In genomic region chr13:78183004-78183403, GRCm38 (mm10) we compare ENCODE assay signal across 15 mouse cellular contexts. TPM values are rescaled to one million over a fixed set of nuclear protein-coding genes. Genes with fewer than 3 reads are reported as not detected.
A peak's percentile ranks its signal among the peaks of the same experiment; 100 is the strongest.
DNase-seq lines count a peak whose midpoint lies in the region; ATAC-seq and TF ChIP-seq lines count a peak whose summit lies in the region.
"Had no signal": no experiment of that assay in that cellular context is flagged by ENCODE, and none has a peak within 500 bp of the region (broad histone marks: within the 10 kb centered on the region; RNA-seq: fewer than 3 reads in every experiment).

No protein-coding gene starts in this region.

- H3K36me3 ChIP-seq in hindbrain, embryonic 12.5 days: 0 out of 2 replicates have a peak, but pooled peaks cover 6% of the 10 kb centered on the region
- H3K36me3 ChIP-seq in midbrain, postnatal 0 days (ENCODE audit: insufficient read depth, low read length): no peaks in the 10 kb centered on the region
- H3K36me3 ChIP-seq in heart, embryonic 11.5 days (ENCODE audit: control insufficient read depth, insufficient read depth, low read length): no peaks in the 10 kb centered on the region
- H3K36me3 ChIP-seq in liver, postnatal 0 days (replicated peaks; ENCODE audit: insufficient read depth, low read length): no peaks in the 10 kb centered on the region
- H3K36me3 ChIP-seq: embryonic facial prominence, embryonic 15.5 days had no signal

- DNase-seq in left cerebral cortex, adult 2 months (ENCODE audit: extremely low spot score in 1 of 2, low spot score in 2 of 2): no peak
- no peak for DNase-seq in left cerebral cortex, adult 9 months (ENCODE audit: low spot score in 2 of 2)
- no peak for DNase-seq in midbrain, postnatal 0 days (ENCODE audit: low spot score)
- DNase-seq in adrenal gland, adult 2 months: no peak
- no peak for DNase-seq in spleen, postnatal 14 days (ENCODE audit: low spot score in 2 of 2)
- DNase-seq in liver, postnatal 0 days: no peak
- DNase-seq: gastrocnemius, postnatal 25 days; right cerebral cortex, postnatal 4 days; thymus, adult 18-20 months had no signal

- peaks cover 58% of the 10 kb centered on the region for H3K4me1 ChIP-seq in hindbrain, embryonic 12.5 days
- 0 out of 2 replicates have a peak, but pooled peaks cover 4% of the 10 kb centered on the region for H3K4me1 ChIP-seq in midbrain, postnatal 0 days (ENCODE audit: insufficient read depth, low read length)
- peaks cover 11% of the 10 kb centered on the region for H3K4me1 ChIP-seq in heart, embryonic 11.5 days (ENCODE audit: control insufficient read depth, insufficient read depth, low read length)
- peaks cover 5% of the 10 kb centered on the region; the same call in 1 of the 2 replicates for H3K4me1 ChIP-seq in liver, postnatal 0 days (ENCODE audit: insufficient read depth)

- H3K4me3 ChIP-seq in left cerebral cortex, adult 2 months: no peak overlapping the region
- peak overlapping the region; percentile 36 for H3K4me3 ChIP-seq in hindbrain, embryonic 12.5 days
- no peak overlapping the region for H3K4me3 ChIP-seq in midbrain, postnatal 0 days (ENCODE audit: low read depth, low read length)
- H3K4me3 ChIP-seq in heart, embryonic 11.5 days (ENCODE audit: low read depth, low read length): no peak overlapping the region
- no peak overlapping the region for H3K4me3 ChIP-seq in liver, postnatal 0 days (ENCODE audit: low read depth, low read length)

- intact Hi-C loops in left cerebral cortex, adult 2 months (cut with DNase I): loop anchor here (10.0 kb wide), 2 partner anchors 1138 to 1338 kb away; no protein-coding TSS in a partner anchor

- TF ChIP-seq CTCF in left cerebral cortex, adult 2 months (IDR thresholded peaks at IDR 0.05): no peak
- TF ChIP-seq CTCF in midbrain, postnatal 0 days (IDR thresholded peaks at IDR 0.05): no peak
- TF ChIP-seq CTCF in liver, postnatal 0 days (IDR thresholded peaks at IDR 0.05; ENCODE audit: low read depth): no peak

- no peaks in the 10 kb centered on the region for H3K9me3 ChIP-seq in hindbrain, embryonic 12.5 days (replicated peaks)
- no peaks in the 10 kb centered on the region for H3K9me3 ChIP-seq in midbrain, postnatal 0 days (ENCODE audit: low read length)
- no peaks in the 10 kb centered on the region for H3K9me3 ChIP-seq in heart, embryonic 11.5 days (replicated peaks; ENCODE audit: control insufficient read depth, low read length)
- H3K9me3 ChIP-seq in liver, postnatal 0 days (ENCODE audit: low read length): no peaks in the 10 kb centered on the region
- H3K9me3 ChIP-seq: embryonic facial prominence, embryonic 15.5 days had no signal

- WGBS in hindbrain, embryonic 12.5 days: 6% methylated on average over 5 of the region's 5 CpGs
- 25% methylated on average over 5 of the region's 5 CpGs for whole genome bisulfite sequencing in midbrain, postnatal 0 days
- WGBS in heart, embryonic 11.5 days (ENCODE audit: insufficient replicate concordance): 3% methylated on average over 5 of the region's 5 CpGs
- WGBS in liver, postnatal 0 days (ENCODE audit: insufficient replicate concordance): 5% methylated on average over 5 of the region's 5 CpGs

- no peak for TF ChIP-seq EP300 in liver, postnatal 0 days (IDR thresholded peaks at IDR 0.05; ENCODE audit: low read depth)

- peaks cover 12% of the 10 kb centered on the region; the same call in 1 of the 2 replicates for H3K27me3 ChIP-seq in hindbrain, embryonic 12.5 days
- peaks cover 28% of the 10 kb centered on the region for H3K27me3 ChIP-seq in midbrain, postnatal 0 days (ENCODE audit: insufficient read depth, low read length)
- peaks cover 86% of the 10 kb centered on the region for H3K27me3 ChIP-seq in heart, embryonic 11.5 days (ENCODE audit: control insufficient read depth, insufficient read depth, low read length)
- peaks cover 93% of the 10 kb centered on the region for H3K27me3 ChIP-seq in liver, postnatal 0 days (ENCODE audit: insufficient read depth, low read length)

- H3K4me2 ChIP-seq in hindbrain, embryonic 12.5 days (replicated peaks): peak overlapping the region; percentile 69
- H3K4me2 ChIP-seq in midbrain, postnatal 0 days (ENCODE audit: low read depth, low read length, poor library complexity, severe bottlenecking): 0 out of 2 replicates have a peak overlapping the region, but pooled peaks have one; percentile 56
- no peak overlapping the region for H3K4me2 ChIP-seq in heart, embryonic 11.5 days
- no peak overlapping the region for H3K4me2 ChIP-seq in liver, postnatal 0 days (ENCODE audit: low read depth, low read length)

- ATAC-seq in hindbrain, embryonic 12.5 days (ENCODE audit: low FRiP score): no peak
- ATAC-seq in midbrain, postnatal 0 days (ENCODE audit: low FRiP score): no peak
- ATAC-seq in heart, embryonic 11.5 days (replicated peaks; ENCODE audit: insufficient number of reproducible peaks, low FRiP score, low TSS enrichment): no peak
- no peak for ATAC-seq in liver, postnatal 0 days

- peak overlapping the region; percentile 70 for H3K9ac ChIP-seq in hindbrain, embryonic 12.5 days
- no peak overlapping the region for H3K9ac ChIP-seq in midbrain, postnatal 0 days (replicated peaks; ENCODE audit: low read length, poor library complexity, severe bottlenecking)
- H3K9ac ChIP-seq in heart, embryonic 11.5 days (ENCODE audit: low read depth, low read length): no peak overlapping the region
- H3K9ac ChIP-seq in liver, postnatal 0 days (replicated peaks): no peak overlapping the region
- H3K9ac ChIP-seq: embryonic facial prominence, embryonic 15.5 days; liver, embryonic 14.5 days had no signal

- H3K27ac ChIP-seq in left cerebral cortex, adult 2 months: peak overlapping the region; percentile 38; the same call in 1 of the 2 replicates
- H3K27ac ChIP-seq in hindbrain, embryonic 12.5 days: peak overlapping the region; percentile 92
- no peak overlapping the region for H3K27ac ChIP-seq in midbrain, postnatal 0 days (ENCODE audit: low read depth, low read length)
- H3K27ac ChIP-seq in heart, embryonic 11.5 days (ENCODE audit: low read depth, low read length): no peak overlapping the region
- H3K27ac ChIP-seq in liver, postnatal 0 days (ENCODE audit: low read depth): no peak overlapping the region
- H3K27ac ChIP-seq: embryonic facial prominence, embryonic 15.5 days; kidney, postnatal 0 days; liver, embryonic 14.5 days; macrophage had no signal

RNA-seq across cellular contexts. Expression of gene Nr2f1, which starts 16.6 kb away (rescaled TPM):
- 100 to 1,000 TPM; 118 to 125 TPM for total RNA-seq in left cerebral cortex, adult 2 months (2021)
- polyA plus RNA-seq in hindbrain, embryonic 12.5 days (2016; fragmentation: Nextera tagmentation; extraction: Ambion mirVana): 64.7 and 88.3 TPM in 2 replicates
- total RNA-seq in midbrain, postnatal 0 days (2014; rRNA removed): 163 and 184 TPM in 2 replicates
- polyA plus RNA-seq in midbrain, postnatal 0 days (2015; fragmentation: Nextera tagmentation; extraction: Ambion mirVana): 46.4 and 55.5 TPM in 2 replicates
- total RNA-seq in adrenal gland, adult 2 months (2021): 10 to 100 TPM; 18.2 to 22.7 TPM
- 97.9 and 105 TPM in 2 replicates for polyA plus RNA-seq in adrenal gland, adult 2 months (2012; rRNA removed)
- 10.2 and 10.9 TPM in 2 replicates for polyA plus RNA-seq in heart, embryonic 11.5 days (2014; fragmentation: Nextera tagmentation; extraction: Ambion mirVana)
- polyA plus RNA-seq in liver, postnatal 0 days (2015; fragmentation: Nextera tagmentation; extraction: Ambion mirVana): 0.36 and 0.52 TPM in 2 replicates
- polyA plus RNA-seq: macrophage had no signal

Comparison
In these comparisons a context has a peak if more than half of its experiments do, and no peak if none do; other contexts are left out.
1. H3K27ac ChIP-seq: peak in left cerebral cortex, adult 2 months (single experiment) and hindbrain, embryonic 12.5 days (single experiment); none in midbrain, postnatal 0 days (single experiment), heart, embryonic 11.5 days (single experiment) and liver, postnatal 0 days (single experiment).
2. H3K4me2 ChIP-seq: peak in hindbrain, embryonic 12.5 days (single experiment) and midbrain, postnatal 0 days (single experiment); none in heart, embryonic 11.5 days (single experiment) and liver, postnatal 0 days (single experiment).